Mouse (Mus musculus): ENCODE results near the gene Vcan. TPM values are rescaled to one million over a fixed set of nuclear protein-coding genes. Genes with fewer than 3 reads are reported as not detected.
"Not testable (repeated sequence)": the region's sequence is repeated elsewhere in the genome, so short reads cannot be mapped to it uniquely, and the experiment has no call there.

Gene Vcan
- 53.8 and 59.9 TPM in 2 replicates for polyA plus RNA-seq (2015; fragmentation: Nextera tagmentation; extraction: Ambion mirVana)

DNA sequence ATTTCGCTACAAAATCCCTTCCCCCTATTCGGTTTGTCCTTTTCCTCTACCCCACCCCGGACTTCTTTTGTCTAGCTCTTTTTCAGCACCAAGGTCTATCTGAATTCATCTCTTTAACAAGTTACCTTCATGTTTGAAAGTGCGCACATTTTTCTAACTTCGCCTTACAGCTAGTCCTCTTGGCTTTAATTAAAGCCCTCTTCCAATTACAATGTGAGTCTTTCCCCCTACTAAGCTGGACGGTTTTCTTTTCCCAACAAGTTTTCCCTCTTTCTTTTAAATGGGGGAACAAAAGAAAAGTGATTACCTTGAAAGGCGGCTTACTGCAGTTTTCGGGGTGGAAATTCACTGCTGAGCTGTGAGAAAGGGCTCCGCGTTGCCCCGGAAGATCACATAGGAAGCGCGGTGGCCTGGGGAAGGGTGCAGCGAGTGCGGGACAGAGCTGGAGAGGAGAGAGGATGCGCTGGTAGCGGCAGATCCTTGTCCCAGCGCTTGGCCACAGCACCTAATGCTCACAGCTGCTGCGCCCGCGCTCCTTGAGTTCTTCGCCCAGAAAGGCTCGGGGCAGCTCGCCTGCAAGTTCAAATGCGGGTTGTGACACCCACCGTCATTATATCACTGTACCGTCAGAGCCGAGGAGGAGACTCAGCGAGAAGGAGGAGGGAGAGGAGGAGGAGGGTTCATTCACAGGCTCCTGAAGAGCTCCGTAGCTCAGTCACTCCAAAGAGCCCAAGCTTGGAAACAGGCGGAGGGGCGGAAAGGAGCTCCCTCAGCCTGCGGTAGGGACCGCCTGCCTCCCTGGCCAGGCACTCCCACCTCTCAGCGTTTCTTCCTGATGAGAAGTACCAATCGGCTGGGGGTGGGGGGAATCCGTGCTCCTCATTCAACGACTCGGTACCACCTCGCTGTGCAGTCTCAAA is at the start of gene Vcan:
Vcan (minus strand) TSS at position 744 of the 920 bp plus-strand sequence.
- Histone ChIP-seq H3K9ac (peak within 1 kb of the TSS; percentile 81), H3K4me1 (peaks cover 25% of the 10 kb centered on the region), H3K36me3 (ENCODE audit: poor library complexity, severe bottlenecking) (no peaks in the 10 kb centered on the region), H3K27ac (peak within 1 kb of the TSS; percentile 92), H3K4me3 (peak within 1 kb of the TSS; percentile 70), H3K27me3 (no peaks in the 10 kb centered on the region), H3K9me3 (replicated peaks) (no peaks in the 10 kb centered on the region), H3K4me2 (peak within 1 kb of the TSS; percentile 70)
- WGBS = under 1% methylated on average over 40 of the region's 40 CpGs
- ATAC-seq = peak; percentile 66

DNA sequence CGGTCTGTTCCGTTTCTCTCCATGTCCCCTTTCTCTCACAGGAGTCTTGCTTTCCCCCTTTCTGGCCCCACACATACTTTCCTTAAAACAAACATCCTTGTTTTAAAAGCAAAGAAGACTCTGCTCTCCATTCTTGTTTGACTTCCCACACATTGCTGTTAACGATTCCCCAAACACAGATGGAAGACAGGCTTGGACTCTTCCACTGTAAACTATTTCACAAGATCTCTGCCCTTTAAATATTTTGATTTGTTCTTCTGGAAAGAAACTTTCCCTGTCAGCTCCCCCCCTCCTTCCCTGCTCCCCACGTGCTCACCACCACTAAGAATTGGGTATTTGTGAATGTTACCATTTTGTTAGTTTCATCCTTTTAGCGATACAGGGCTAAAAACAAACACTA is 49.2 kb upstream of the Vcan start:
- ATAC-seq = no peak
- H3K4me3 ChIP-seq = no peak overlapping the region
- 58% methylated on average over 5 of the region's 5 CpGs for WGBS
- H3K27me3 ChIP-seq = no peaks in the 10 kb centered on the region
- peaks cover 6% of the 10 kb centered on the region; the same call in 1 of the 2 replicates for H3K4me1 ChIP-seq
- no peak overlapping the region for H3K4me2 ChIP-seq
- H3K9ac ChIP-seq = no peak overlapping the region
- H3K36me3 ChIP-seq (ENCODE audit: poor library complexity, severe bottlenecking) = no peaks in the 10 kb centered on the region
- H3K9me3 ChIP-seq (replicated peaks) = no peaks in the 10 kb centered on the region
- no peak overlapping the region for H3K27ac ChIP-seq

DNA sequence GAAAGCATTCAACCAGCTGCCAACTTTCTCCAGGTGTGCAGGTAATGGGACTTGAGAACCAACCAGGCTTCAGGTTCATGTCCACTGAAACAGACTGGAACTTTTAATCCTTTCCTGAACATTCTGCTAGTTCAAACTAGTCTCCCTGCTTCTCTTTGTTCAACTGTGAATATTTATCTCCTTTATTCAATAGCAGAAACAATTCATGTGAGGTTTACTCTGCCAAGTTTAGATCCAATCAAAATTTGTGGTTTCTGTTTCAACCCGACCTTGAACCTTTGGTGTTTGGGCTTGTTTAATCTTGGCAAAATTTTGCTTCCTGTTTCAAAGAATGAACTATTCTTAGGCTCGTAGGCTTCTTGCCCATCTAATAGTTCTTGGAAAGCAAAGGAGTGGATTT is 40.6 kb upstream of the Vcan start:
- H3K4me3 ChIP-seq = no peak overlapping the region
- H3K27me3 ChIP-seq = no peaks in the 10 kb centered on the region
- 63% methylated on average over 2 of the region's 2 CpGs for WGBS
- H3K9me3 ChIP-seq (replicated peaks) = no peaks in the 10 kb centered on the region
- H3K4me2 ChIP-seq = no peak overlapping the region
- ATAC-seq = no peak
- peaks cover 10% of the 10 kb centered on the region; the same call in 1 of the 2 replicates for H3K4me1 ChIP-seq
- no peak overlapping the region for H3K9ac ChIP-seq
- no peak overlapping the region for H3K27ac ChIP-seq
- no peaks in the 10 kb centered on the region for H3K36me3 ChIP-seq (ENCODE audit: poor library complexity, severe bottlenecking)

DNA sequence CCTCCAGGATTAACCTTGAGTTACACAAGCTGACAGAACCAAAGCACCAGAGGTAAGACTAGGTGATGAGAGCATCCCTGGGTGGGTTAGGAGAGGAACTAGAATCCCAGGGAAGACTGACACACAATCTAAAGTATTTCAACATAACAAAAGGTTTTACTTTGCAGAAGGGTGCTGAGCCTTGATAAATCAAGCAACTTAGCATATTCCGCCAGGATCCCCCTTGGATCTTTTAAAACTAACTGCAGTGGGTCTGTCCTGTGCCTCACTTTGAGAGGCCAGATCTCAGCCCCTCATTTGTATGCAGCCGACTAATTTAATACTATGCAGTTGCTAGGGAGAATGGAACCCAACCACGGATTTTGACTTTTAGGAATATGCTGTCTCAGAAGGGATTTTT is 38.0 kb upstream of the Vcan start:
- no peak for ATAC-seq
- no peak overlapping the region for H3K27ac ChIP-seq
- H3K27me3 ChIP-seq = no peaks in the 10 kb centered on the region
- H3K9ac ChIP-seq = no peak overlapping the region
- 58% methylated on average over 3 of the region's 3 CpGs for WGBS
- H3K4me2 ChIP-seq = no peak overlapping the region
- H3K36me3 ChIP-seq (ENCODE audit: poor library complexity, severe bottlenecking) = no peaks in the 10 kb centered on the region
- no peaks in the 10 kb centered on the region for H3K9me3 ChIP-seq (replicated peaks)
- peaks cover 10% of the 10 kb centered on the region; the same call in 1 of the 2 replicates for H3K4me1 ChIP-seq
- no peak overlapping the region for H3K4me3 ChIP-seq

DNA sequence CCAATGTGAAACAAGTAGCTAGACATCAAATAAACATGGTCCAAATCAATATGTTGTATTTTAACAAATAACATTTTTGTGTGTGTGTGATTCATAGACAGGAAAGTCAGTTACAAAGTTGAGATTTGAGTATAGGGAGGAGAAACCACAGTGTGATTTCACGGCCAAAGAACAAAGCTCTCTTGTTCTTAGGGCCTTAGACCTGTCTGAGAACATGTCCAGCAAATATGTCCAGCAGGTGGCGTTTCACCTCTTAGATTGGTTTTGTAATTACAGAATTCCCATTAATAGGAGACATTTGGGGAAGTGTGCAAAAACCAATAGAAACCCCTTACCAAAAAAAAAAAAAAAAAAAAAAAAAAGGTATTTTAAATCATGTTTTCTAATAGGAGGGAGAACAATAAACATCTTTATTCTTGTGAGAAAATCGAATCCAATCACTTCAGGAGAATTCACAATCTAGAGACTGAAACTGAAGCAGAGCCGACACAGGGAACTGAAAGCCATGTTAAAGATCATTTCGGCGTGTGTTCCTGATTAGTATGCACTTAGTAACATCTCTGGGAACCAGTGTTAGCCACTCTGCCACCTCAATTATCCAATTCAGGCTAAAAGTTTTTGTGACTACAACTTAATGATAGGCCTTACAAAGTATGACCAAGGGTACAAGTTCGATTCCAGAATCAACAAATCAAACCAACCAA is 37.1 kb upstream of the Vcan start:
- 53% methylated on average over 7 of the region's 7 CpGs for WGBS
- peak; percentile 70 for ATAC-seq
- Histone ChIP-seq H3K9me3 (replicated peaks) (no peaks in the 10 kb centered on the region), H3K27me3 (no peaks in the 10 kb centered on the region), H3K4me2 (no peak overlapping the region), H3K4me3 (no peak overlapping the region), H3K4me1 (peaks cover 10% of the 10 kb centered on the region; the same call in 1 of the 2 replicates), H3K36me3 (ENCODE audit: poor library complexity, severe bottlenecking) (no peaks in the 10 kb centered on the region), H3K9ac (no peak overlapping the region), H3K27ac (no peak overlapping the region)

DNA sequence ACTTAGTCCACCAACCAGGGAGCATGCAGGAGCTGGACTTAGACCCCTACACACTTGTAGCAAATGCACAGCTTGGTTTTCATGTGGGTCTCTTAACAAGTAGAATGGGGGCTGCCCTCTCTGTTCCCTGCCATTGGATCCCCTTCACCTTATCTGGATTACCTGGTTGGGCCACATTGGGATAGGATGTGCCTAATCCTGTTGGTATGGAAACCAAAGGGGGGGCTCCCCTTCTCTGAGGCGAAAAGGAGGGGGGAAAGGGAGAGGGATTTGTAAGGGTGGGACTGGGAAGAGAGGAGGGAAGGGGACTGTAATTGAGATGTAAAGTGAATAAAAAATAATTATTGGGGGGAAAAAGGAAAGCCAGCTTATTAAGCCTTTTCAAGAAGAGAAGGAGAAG is 35.5 kb upstream of the Vcan start:
- 0 out of 2 replicates have a peak, but pooled peaks have one; percentile 57 for ATAC-seq
- Histone ChIP-seq H3K27me3 (no peaks in the 10 kb centered on the region), H3K4me1 (peaks cover 10% of the 10 kb centered on the region; the same call in 1 of the 2 replicates), H3K27ac (no peak overlapping the region), H3K36me3 (ENCODE audit: poor library complexity, severe bottlenecking) (no peaks in the 10 kb centered on the region), H3K4me2 (no peak overlapping the region), H3K9me3 (replicated peaks) (no peaks in the 10 kb centered on the region), H3K4me3 (no peak overlapping the region), H3K9ac (no peak overlapping the region)
- WGBS = 0% methylated on average over 1 of the region's 1 CpGs

DNA sequence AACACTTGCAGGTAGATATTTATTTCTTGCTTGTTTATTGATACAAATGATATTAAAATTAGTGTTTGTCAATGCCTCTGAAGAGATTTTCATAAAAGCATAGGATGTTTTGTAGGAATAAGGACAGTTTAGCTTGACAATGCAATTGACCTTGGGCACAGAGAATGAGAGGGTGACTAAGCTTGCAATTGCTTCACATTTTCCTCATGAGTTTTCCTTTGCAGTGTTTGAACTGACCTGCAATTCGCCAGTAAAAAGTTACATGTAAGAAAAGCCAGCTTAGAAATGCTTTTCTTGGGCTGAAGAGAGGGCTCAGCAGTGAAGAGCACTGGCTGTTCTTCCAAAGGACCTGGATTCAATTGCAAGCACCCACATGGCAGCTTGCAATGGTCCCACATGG is 34.8 kb upstream of the Vcan start:
- Histone ChIP-seq H3K36me3 (ENCODE audit: poor library complexity, severe bottlenecking) (no peaks in the 10 kb centered on the region), H3K9ac (no peak overlapping the region), H3K4me3 (no peak overlapping the region), H3K27ac (no peak overlapping the region), H3K27me3 (no peaks in the 10 kb centered on the region), H3K9me3 (replicated peaks) (no peaks in the 10 kb centered on the region), H3K4me2 (no peak overlapping the region), H3K4me1 (peaks cover 10% of the 10 kb centered on the region; the same call in 1 of the 2 replicates)
- WGBS = 85% methylated on average over 1 of the region's 1 CpGs
- ATAC-seq = no peak

DNA sequence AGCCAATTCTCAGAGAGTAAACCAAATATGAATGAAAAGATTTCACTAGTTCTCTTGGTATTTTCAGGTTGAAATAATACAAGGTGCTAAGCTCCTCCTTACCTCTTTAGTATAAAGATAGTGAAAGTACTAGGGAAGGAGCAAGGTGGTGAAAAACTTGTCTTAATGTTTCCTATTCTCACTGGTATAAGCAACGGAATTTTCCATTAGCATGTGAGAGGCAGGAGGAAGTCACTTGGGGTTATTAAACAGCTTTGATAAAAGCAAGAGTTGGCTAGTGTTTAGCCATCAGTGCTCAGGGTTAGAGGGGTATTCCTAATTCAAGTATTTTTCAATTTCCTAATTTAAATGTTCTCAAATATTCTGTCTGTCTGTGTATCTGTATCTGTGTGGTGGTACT is 24.2 kb upstream of the Vcan start:
- no peak overlapping the region for H3K27ac ChIP-seq
- WGBS = 82% methylated on average over 1 of the region's 1 CpGs
- no peak overlapping the region for H3K9ac ChIP-seq
- no peaks in the 10 kb centered on the region for H3K4me1 ChIP-seq
- no peak overlapping the region for H3K4me2 ChIP-seq
- no peaks in the 10 kb centered on the region for H3K27me3 ChIP-seq
- no peak overlapping the region for H3K4me3 ChIP-seq
- no peak for ATAC-seq
- no peaks in the 10 kb centered on the region for H3K36me3 ChIP-seq (ENCODE audit: poor library complexity, severe bottlenecking)
- no peaks in the 10 kb centered on the region for H3K9me3 ChIP-seq (replicated peaks)

DNA sequence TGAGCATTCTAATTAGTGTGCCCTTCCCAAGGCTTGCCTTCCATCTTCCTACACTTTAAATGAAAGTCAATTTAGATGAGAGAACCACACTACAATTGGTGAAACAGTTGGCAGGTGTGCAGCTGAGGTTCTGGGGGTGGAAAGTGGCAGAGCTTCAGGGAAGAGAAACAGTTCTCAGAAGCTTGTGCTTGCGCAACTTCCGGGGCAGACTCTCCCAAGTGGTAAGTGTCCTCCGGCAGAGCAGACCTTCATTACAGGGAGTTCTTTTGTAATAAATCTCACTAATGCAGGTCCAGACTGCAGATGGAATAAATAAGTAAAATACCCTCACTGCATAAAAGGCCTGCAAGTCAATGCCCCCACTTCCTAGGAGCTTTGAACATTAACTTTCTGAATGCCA is 23.7 kb upstream of the Vcan start:
- no peaks in the 10 kb centered on the region for H3K36me3 ChIP-seq (ENCODE audit: poor library complexity, severe bottlenecking)
- no peak overlapping the region for H3K4me3 ChIP-seq
- ATAC-seq = no peak
- no peaks in the 10 kb centered on the region for H3K9me3 ChIP-seq (replicated peaks)
- H3K27ac ChIP-seq = no peak overlapping the region
- no peak overlapping the region for H3K4me2 ChIP-seq
- 93% methylated on average over 3 of the region's 3 CpGs for WGBS
- H3K4me1 ChIP-seq = no peaks in the 10 kb centered on the region
- no peak overlapping the region for H3K9ac ChIP-seq
- H3K27me3 ChIP-seq = no peaks in the 10 kb centered on the region

DNA sequence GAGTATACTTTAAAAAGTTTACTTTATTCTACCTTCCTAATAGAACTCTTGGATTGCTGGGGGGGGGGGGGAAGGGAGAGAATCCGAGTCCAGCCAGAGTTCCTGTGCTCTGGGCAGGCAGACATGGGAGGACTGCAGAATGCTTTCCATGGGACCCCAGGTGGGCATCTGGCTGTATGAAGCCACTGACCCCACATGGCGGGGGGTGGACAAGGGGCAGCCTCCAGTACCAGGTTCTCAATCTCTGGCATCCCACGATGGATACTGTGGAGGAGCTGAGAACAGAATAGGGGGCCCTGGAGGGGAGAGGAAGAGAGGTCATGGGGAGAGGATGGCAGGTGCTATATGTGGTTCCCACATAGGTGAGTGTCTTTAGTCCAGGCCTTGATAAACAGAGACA is 20.0 kb upstream of the Vcan start:
- no peaks in the 10 kb centered on the region for H3K4me1 ChIP-seq
- H3K27ac ChIP-seq = no peak overlapping the region
- no peaks in the 10 kb centered on the region for H3K9me3 ChIP-seq (replicated peaks)
- H3K27me3 ChIP-seq = no peaks in the 10 kb centered on the region
- H3K4me2 ChIP-seq = no peak overlapping the region
- 94% methylated on average over 3 of the region's 3 CpGs for WGBS
- no peak overlapping the region for H3K4me3 ChIP-seq
- H3K9ac ChIP-seq = no peak overlapping the region
- H3K36me3 ChIP-seq (ENCODE audit: poor library complexity, severe bottlenecking) = no peaks in the 10 kb centered on the region
- no peak for ATAC-seq

DNA sequence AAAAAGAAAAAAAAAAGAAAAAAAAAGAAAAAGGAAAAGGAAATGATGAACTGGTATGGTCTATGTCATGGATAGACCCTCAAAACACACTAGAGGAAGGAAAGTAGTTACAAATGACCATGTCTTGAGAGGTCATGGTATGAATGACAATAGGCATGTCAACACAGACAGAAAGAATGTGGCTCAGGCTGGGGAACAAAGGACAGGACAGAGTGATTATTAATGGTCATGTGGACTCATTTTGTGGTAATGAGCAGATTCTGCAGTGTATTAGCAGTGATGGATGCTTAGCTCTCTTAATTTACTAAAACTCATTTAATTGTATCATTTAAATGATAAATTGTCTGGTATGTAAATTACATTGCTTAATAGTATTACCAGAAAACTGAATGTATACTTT is 14.0 kb upstream of the Vcan start:
- Histone ChIP-seq H3K27ac (no peak overlapping the region), H3K9ac (no peak overlapping the region), H3K4me1 (no peaks in the 10 kb centered on the region), H3K36me3 (ENCODE audit: poor library complexity, severe bottlenecking) (no peaks in the 10 kb centered on the region), H3K27me3 (no peaks in the 10 kb centered on the region), H3K4me3 (no peak overlapping the region), H3K4me2 (no peak overlapping the region), H3K9me3 (replicated peaks) (no peaks in the 10 kb centered on the region)
- ATAC-seq = no peak

DNA sequence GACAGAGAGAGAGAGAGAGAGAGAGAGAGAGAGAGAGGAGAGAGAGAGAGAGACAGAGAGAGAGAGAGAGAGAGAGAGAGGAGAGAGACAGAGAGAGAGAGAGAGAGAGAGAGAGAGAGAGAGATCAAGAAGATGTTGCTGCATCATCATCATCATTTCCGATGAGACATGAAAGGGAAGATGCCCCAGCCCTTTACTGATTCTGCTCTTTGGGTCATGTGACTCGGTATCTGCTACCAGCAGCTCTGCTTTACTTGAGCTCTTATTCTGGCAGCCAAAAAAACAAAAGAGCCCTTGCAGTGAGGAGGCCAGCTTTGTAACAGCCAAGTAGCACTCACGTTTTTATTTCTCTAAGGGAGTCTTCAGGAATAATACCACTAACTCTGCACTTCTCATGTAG is 8.3 kb upstream of the Vcan start:
- H3K4me2 ChIP-seq; ATAC-seq; H3K27me3 ChIP-seq; H3K36me3 ChIP-seq (ENCODE audit: poor library complexity, severe bottlenecking); H3K27ac ChIP-seq; H3K9ac ChIP-seq; H3K4me3 ChIP-seq; H3K4me1 ChIP-seq; H3K9me3 ChIP-seq (replicated peaks): not testable (repeated sequence)
- WGBS = 22% methylated on average over 3 of the region's 3 CpGs
